ENCODE assay signal across 12 mouse cellular contexts in the genomic region with DNA sequence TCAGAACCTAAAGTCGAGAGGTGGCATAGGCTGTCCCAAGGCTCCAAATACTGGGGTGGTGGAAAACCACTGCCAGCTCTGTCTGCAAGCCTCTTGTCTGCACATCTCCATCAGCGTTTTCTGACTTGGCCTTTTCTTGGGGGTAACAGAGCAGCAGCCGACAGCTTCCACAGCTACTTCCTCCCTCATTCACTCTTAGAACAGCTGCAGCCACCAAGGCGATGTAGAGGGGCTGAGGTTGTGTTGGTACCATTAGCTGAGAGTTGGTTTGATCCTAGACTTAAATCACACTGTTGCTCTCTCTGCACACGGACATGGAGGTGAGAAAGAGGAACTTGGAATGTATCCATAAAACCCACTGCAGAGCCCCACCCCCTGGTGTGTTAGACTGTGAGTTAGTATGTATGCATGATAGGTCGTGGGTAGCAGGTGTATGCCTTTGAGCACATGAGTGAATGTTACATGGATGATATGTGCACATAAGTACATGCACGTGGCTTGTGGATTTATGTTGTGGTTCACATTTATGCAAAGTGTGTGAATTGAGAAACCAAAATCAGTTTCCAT. TPM values are rescaled to one million over a fixed set of nuclear protein-coding genes. Genes with fewer than 3 reads are reported as not detected.
DNase-seq lines count a peak whose midpoint lies in the region; ATAC-seq and TF ChIP-seq lines count a peak whose summit lies in the region.
"Had no signal": no experiment of that assay in that cellular context is flagged by ENCODE, and none has a peak within 500 bp of the region (broad histone marks: within the 10 kb centered on the region; RNA-seq: fewer than 3 reads in every experiment).

No protein-coding gene starts in this region.

- no peak overlapping the region for H3K4me3 ChIP-seq in liver, embryonic 14.5 days (ENCODE audit: insufficient read depth in 1 of 2, low read depth in 2 of 2, low read length in 2 of 2)
- H3K4me3 ChIP-seq in liver, embryonic 12.5 days, result no peak overlapping the region
- H3K4me3 ChIP-seq in CH12.LX (replicated peaks in 1 of 3; ENCODE audit: low read depth in 2 of 3, low read length in 2 of 3, poor library complexity in 1 of 3), result no peak overlapping the region
- H3K4me3 ChIP-seq: forebrain, embryonic 10.5 days; limb, embryonic 15.5 days; stomach, embryonic 15.5 days had no signal

- H3K27me3 ChIP-seq in liver, embryonic 14.5 days (ENCODE audit: control insufficient read depth, insufficient read depth, low read length), result no peaks in the 10 kb centered on the region
- peaks cover 4% of the 10 kb centered on the region; the same call in 1 of the 2 replicates for H3K27me3 ChIP-seq in liver, embryonic 12.5 days (replicated peaks)
- peaks cover 5% of the 10 kb centered on the region for H3K27me3 ChIP-seq in CH12.LX (replicated peaks)
- H3K27me3 ChIP-seq: limb, embryonic 15.5 days; stomach, embryonic 15.5 days had no signal

- no peak overlapping the region for H3K4me2 ChIP-seq in liver, embryonic 14.5 days (ENCODE audit: low read depth)
- H3K4me2 ChIP-seq in liver, embryonic 12.5 days, result no peak overlapping the region
- no peak overlapping the region for H3K4me2 ChIP-seq in CH12.LX (ENCODE audit: insufficient read depth, low read depth, poor library complexity, severe bottlenecking)
- H3K4me2 ChIP-seq: hindbrain, embryonic 14.5 days; limb, embryonic 15.5 days; stomach, embryonic 15.5 days had no signal

- dilution Hi-C loops in CH12.LX (cut with MboI; ENCODE audit: extremely low pct_ligation_motif_present, extremely low pct_unique_long_range_greater_than_20kb, low sequenced_read_pairs), result no loop called here

- no peak for TF ChIP-seq CTCF in liver, embryonic 14.5 days (IDR thresholded peaks at IDR 0.05; ENCODE audit: low read depth)
- TF ChIP-seq CTCF in CH12.LX (conservative IDR thresholded peaks at IDR 0.05 in 1 of 2, IDR thresholded peaks at IDR 0.05 in 1 of 2; ENCODE audit: low read depth in 2 of 2, low read length in 2 of 2), result no peak

- ATAC-seq in liver, embryonic 14.5 days (ENCODE audit: insufficient read depth), result 0 out of 2 replicates have a peak, but pooled peaks have one; percentile 4
- ATAC-seq in liver, embryonic 12.5 days, result no peak
- ATAC-seq in megakaryocyte progenitor cell, adult 5-6 weeks (replicated peaks; ENCODE audit: poor library complexity), result peak; percentile 69

- in situ Hi-C loops in CH12.LX (cut with MboI; ENCODE audit: low pct_ligation_motif_present, low pct_unique_long_range_greater_than_20kb, low sequenced_read_pairs), result loop anchor here (10.0 kb wide), 2 partner anchors 209 to 289 kb away; no protein-coding TSS in a partner anchor

- WGBS in liver, embryonic 14.5 days (ENCODE audit: insufficient replicate concordance), result 42% methylated on average over 7 of the region's 7 CpGs
- WGBS in liver, embryonic 12.5 days (ENCODE audit: insufficient replicate concordance), result 51% methylated on average over 7 of the region's 7 CpGs

- no peak for TF ChIP-seq RAD21 in CH12.LX (IDR thresholded peaks at IDR 0.05; ENCODE audit: low read depth, low read length)

- no peak overlapping the region for H3K9ac ChIP-seq in liver, embryonic 14.5 days (replicated peaks)
- H3K9ac ChIP-seq in liver, embryonic 12.5 days, result no peak overlapping the region
- no peak overlapping the region for H3K9ac ChIP-seq in CH12.LX (ENCODE audit: insufficient read depth, low read depth)
- H3K9ac ChIP-seq: hindbrain, embryonic 14.5 days; limb, embryonic 15.5 days; stomach, embryonic 15.5 days had no signal

- no peak for DNase-seq in liver, embryonic 14.5 days (ENCODE audit: low read depth in 3 of 3, low spot score in 3 of 3)
- DNase-seq in 416B (ENCODE audit: low read depth), result peak; percentile 55
- peak; percentile 12 for DNase-seq in CH12.LX (ENCODE audit: extremely low read depth)
- DNase-seq in frontal cortex, postnatal 36 days (ENCODE audit: low spot score in 2 of 2), result no peak
- no peak for DNase-seq in layer of hippocampus, postnatal 25 days (ENCODE audit: extremely low spot score in 1 of 2, low spot score in 1 of 2)

- no peak for TF ChIP-seq EP300 in liver, embryonic 14.5 days (IDR thresholded peaks at IDR 0.05; ENCODE audit: low read depth)
- TF ChIP-seq EP300 in CH12.LX (IDR thresholded peaks at IDR 0.05; ENCODE audit: low read length), result no peak

- peaks cover 0 to 5% of the 10 kb centered on the region in 2 experiments; a peak in 2 of 4 replicates for H3K4me1 ChIP-seq in liver, embryonic 14.5 days (replicated peaks; ENCODE audit: control insufficient read depth in 2 of 2, insufficient read depth in 2 of 2, low read length in 1 of 2)
- peaks cover 24% of the 10 kb centered on the region for H3K4me1 ChIP-seq in liver, embryonic 12.5 days
- peaks cover 5 to 9% of the 10 kb centered on the region in 2 experiments for H3K4me1 ChIP-seq in CH12.LX (ENCODE audit: control insufficient read depth in 1 of 2, insufficient read depth in 2 of 2)
- H3K4me1 ChIP-seq: forebrain, embryonic 10.5 days; limb, embryonic 15.5 days; stomach, embryonic 15.5 days had no signal

- H3K36me3 ChIP-seq in liver, embryonic 14.5 days (replicated peaks; ENCODE audit: control insufficient read depth, insufficient read depth, low read depth), result no peaks in the 10 kb centered on the region
- no peaks in the 10 kb centered on the region for H3K36me3 ChIP-seq in liver, embryonic 12.5 days
- no peaks in the 10 kb centered on the region for H3K36me3 ChIP-seq in CH12.LX (replicated peaks in 1 of 2; ENCODE audit: control insufficient read depth in 1 of 2, insufficient read depth in 1 of 2, low read length in 1 of 2)
- H3K36me3 ChIP-seq: forebrain, embryonic 10.5 days; limb, embryonic 15.5 days; stomach, embryonic 15.5 days had no signal

- no peak overlapping the region for H3K27ac ChIP-seq in liver, embryonic 14.5 days
- H3K27ac ChIP-seq in liver, embryonic 12.5 days, result no peak overlapping the region
- H3K27ac ChIP-seq in CH12.LX (ENCODE audit: insufficient read depth, low read depth), result no peak overlapping the region
- H3K27ac ChIP-seq: forebrain, embryonic 10.5 days; hindbrain, embryonic 14.5 days; limb, embryonic 15.5 days; macrophage; stomach, embryonic 15.5 days had no signal

- TF ChIP-seq POLR2A in CH12.LX (IDR thresholded peaks at IDR 0.05; ENCODE audit: low read depth, low read length), result no peak

- H3K79me2 ChIP-seq in CH12.LX (replicated peaks; ENCODE audit: control insufficient read depth, extremely low read depth, insufficient read depth, poor library complexity, severe bottlenecking), result no peaks in the 10 kb centered on the region

- no peaks in the 10 kb centered on the region for H3K9me3 ChIP-seq in liver, embryonic 14.5 days (ENCODE audit: control insufficient read depth, low read length)
- no peaks in the 10 kb centered on the region for H3K9me3 ChIP-seq in liver, embryonic 12.5 days (replicated peaks)
- no peaks in the 10 kb centered on the region for H3K9me3 ChIP-seq in CH12.LX (replicated peaks; ENCODE audit: low read length)
- H3K9me3 ChIP-seq: forebrain, embryonic 10.5 days; limb, embryonic 15.5 days; stomach, embryonic 15.5 days had no signal

TF ChIP-seq in CH12.LX, 34 proteins besides CTCF, POLR2A, EP300 and RAD21:
- TF ChIP-seq MAFK (IDR thresholded peaks at IDR 0.05; ENCODE audit: insufficient replicate concordance, low read length), result no peak
- no peak for TF ChIP-seq ZNF384 (IDR thresholded peaks at IDR 0.05; ENCODE audit: low read depth, low read length)
- peak; percentile 29; the same call in 1 of the 2 replicates for TF ChIP-seq BHLHE40 (IDR thresholded peaks at IDR 0.05; ENCODE audit: low read depth, low read length)
- TF ChIP-seq JUN (IDR thresholded peaks at IDR 0.05; ENCODE audit: insufficient read depth, low read depth, low read length), result no peak
- no peak for TF ChIP-seq USF1 (IDR thresholded peaks at IDR 0.05; ENCODE audit: low read depth, low read length)

RNA-seq across cellular contexts. Expression of a gene that starts 14.6 kb away (rescaled TPM):
- 7.0 and 12.7 TPM in 2 replicates for polyA plus RNA-seq in liver, embryonic 14.5 days (2012; rRNA removed)
- polyA plus RNA-seq in liver, embryonic 14.5 days (2014; fragmentation: Nextera tagmentation; extraction: Ambion mirVana), result 20.2 and 22.4 TPM in 2 replicates
- 40.3 and 40.5 TPM in 2 replicates for polyA plus RNA-seq in liver, embryonic 12.5 days (2016; fragmentation: Nextera tagmentation; extraction: Ambion mirVana)
- total RNA-seq in CH12.LX (2012; rRNA removed) (27.4 and 29.7 TPM in 2 replicates), CH12.LX (2014; rRNA removed) (34.3 and 34.8 TPM in 2 replicates)
- polyA plus RNA-seq in CH12.LX (2012; ENCODE audit: insufficient read length, low read depth), result 31.7 and 37.2 TPM in 2 replicates
- 34.7 and 37.1 TPM in 2 replicates for total RNA-seq in megakaryocyte progenitor cell, adult 5-6 weeks (2015)
- 73.5 and 78.5 TPM in 2 replicates for total RNA-seq in megakaryocyte progenitor cell, adult 5-6 weeks (2017)
- 10 to 100 TPM; 49.8 to 54.5 TPM for total RNA-seq in layer of hippocampus, postnatal 25 days (2021)

RNA-seq across cellular contexts. Expression of a gene that starts 31.9 kb away (rescaled TPM):
- polyA plus RNA-seq in liver, embryonic 14.5 days (2012; rRNA removed), result 3.7 TPM in 2 replicates
- polyA plus RNA-seq in liver, embryonic 14.5 days (2014; fragmentation: Nextera tagmentation; extraction: Ambion mirVana), result 4.7 and 5.5 TPM in 2 replicates
- 14.7 and 14.9 TPM in 2 replicates for polyA plus RNA-seq in liver, embryonic 12.5 days (2016; fragmentation: Nextera tagmentation; extraction: Ambion mirVana)
- total RNA-seq in CH12.LX (2012; rRNA removed) (not detected in 2 replicates), CH12.LX (2014; rRNA removed) (not detected in 2 replicates)
- 0.11 TPM in 1 of 2 replicates, not detected in the other for polyA plus RNA-seq in CH12.LX (2012; ENCODE audit: insufficient read length, low read depth)
- 0.15 and 0.91 TPM in 2 replicates for total RNA-seq in megakaryocyte progenitor cell, adult 5-6 weeks (2015)
- total RNA-seq in megakaryocyte progenitor cell, adult 5-6 weeks (2017), result not detected in 2 replicates
- 1 to 10 TPM; 3.6 TPM for total RNA-seq in layer of hippocampus, postnatal 25 days (2021)

Comparison
In these comparisons a context has a peak if more than half of its experiments do, and no peak if none do; other contexts are left out.
1. DNase-seq: peak in 416B (single experiment) and CH12.LX (single experiment); none in liver, embryonic 14.5 days (0 of 3), frontal cortex, postnatal 36 days (0 of 2) and layer of hippocampus, postnatal 25 days (0 of 2).